Mouse (Mus musculus) limb, embryonic 14.5 days (tissue): ENCODE results near the gene Cdk13. TPM values are rescaled to one million over a fixed set of nuclear protein-coding genes. Genes with fewer than 3 reads are reported as not detected.

Source experiments
- ATAC-seq: fragments of 200-750 bp; cut with Nextera tagmentation; 2 replicates; pipeline ENCODE4 v1.8.0; 2017; ENCODE audit warnings: low read depth, moderate number of reproducible peaks, moderate TSS enrichment; ENCODE audit not compliant: low FRiP score
- DNase-seq: peaks from one replicate; pipeline ENCODE4 v3.0.0-alpha.2; 2015; ENCODE audit warnings: low spot score
- H3K27ac ChIP-seq: fragments of 300-500 bp; sonication (generic); replicated peaks from 2 replicates; pipeline ENCODE4 v1.5.1; 2014; ENCODE audit warnings: low read depth, mild to moderate bottlenecking, low read length, moderate library complexity, mixed read lengths
- H3K27me3 ChIP-seq: fragments of 300-500 bp; sonication (generic); 2 replicates; pipeline ENCODE4 v1.6.1; 2014; ENCODE audit warnings: low read length, mixed read lengths; ENCODE audit not compliant: control insufficient read depth, insufficient read depth
- H3K36me3 ChIP-seq: fragments of 300-500 bp; sonication (generic); 2 replicates; pipeline ENCODE4 v1.6.1; 2014; ENCODE audit warnings: mild to moderate bottlenecking, low read length, moderate library complexity, mixed read lengths; ENCODE audit not compliant: control insufficient read depth, insufficient read depth
- H3K4me1 ChIP-seq: fragments of 300-500 bp; sonication (generic); 2 replicates; pipeline ENCODE4 v1.6.1; 2014; ENCODE audit warnings: antibody characterized with exemption, low read length, mixed read lengths; ENCODE audit not compliant: control insufficient read depth, insufficient read depth
- H3K4me2 ChIP-seq: fragments of 300-500 bp; sonication (generic); replicated peaks from 2 replicates; pipeline ENCODE4 v1.6.1; 2014; ENCODE audit warnings: low read depth, mild to moderate bottlenecking, low read length, moderate library complexity; ENCODE audit not compliant: severe bottlenecking
- H3K4me3 ChIP-seq: fragments of 300-500 bp; sonication (generic); replicated peaks from 2 replicates; pipeline ENCODE4 v1.5.1; 2014; ENCODE audit warnings: low read length
- H3K9ac ChIP-seq: fragments of 300-500 bp; sonication (generic); 2 replicates; pipeline ENCODE4 v1.6.1; 2014; ENCODE audit warnings: mild to moderate bottlenecking, low read depth, low read length, moderate library complexity; ENCODE audit not compliant: severe bottlenecking
- H3K9me3 ChIP-seq: fragments of 300-500 bp; sonication (generic); 2 replicates; pipeline ENCODE4 v1.6.1; 2016; ENCODE audit warnings: low read length; ENCODE audit not compliant: control insufficient read depth
- POLR2A ChIP-seq: fragments of 200-500 bp; IDR thresholded peaks from 2 replicates; pipeline ENCODE4 v1.8.0; 2012; ENCODE audit warnings: inconsistent platforms, mild to moderate bottlenecking, moderate library complexity, borderline replicate concordance; ENCODE audit not compliant: insufficient read depth, insufficient read length; ENCODE audit errors: extremely low read depth
- WGBS: fragments of 180-500 bp; shearing (Covaris S2); extraction: QIAGEN DNeasy Blood & Tissue Kit; methylation state at CpG from one replicate; pipeline ENCODE4 v1.1.7; 2014; 5-methylcytosine and 5-hydroxymethylcytosine counted together
- microRNA counts: library from miRNA; unstranded; fragments of <30 nt; microRNA quantifications from one replicate; lab custom pipeline; 2016
- microRNA-seq: library from miRNA; unstranded; fragments of <30 nt; microRNA quantifications from one replicate; pipeline ENCODE4, GENCODE M21; 2016
- polyA plus RNA-seq, 2 experiments: library from polyadenylated mRNA; depleted of rRNA in 1 of 2; stranded (reverse) in 1 of 2; unstranded in 1 of 2; fragments of >200 nt; fragmentation: Nextera tagmentation in 1 of 2; extraction: Ambion mirVana in 1 of 2; gene quantifications; 2 replicates each; pipeline versions ENCODE4 v1.2.1 to v1.2.3; 2012 to 2014

Gene Cdk13
- polyA plus RNA-seq, 2 experiments = 22.1 to 35.3 TPM

- Histone ChIP-seq H3K4me2 (no peak overlapping the region), H3K4me1 (0 out of 2 replicates have a peak, but pooled peaks cover 2% of the 10 kb centered on the region), H3K9ac (no peak overlapping the region), H3K36me3 (no peaks in the 10 kb centered on the region), H3K9me3 (no peaks in the 10 kb centered on the region), H3K4me3 (no peak overlapping the region), H3K27ac (no peak overlapping the region), H3K27me3 (no peaks in the 10 kb centered on the region)
- ATAC-seq (no peak), DNase-seq (no peak)
- no peak for TF ChIP-seq POLR2A
Measured at GRCm38 (mm10) chr13:17689461-17689860, 115.4 kb downstream of the Cdk13 start.

- Histone ChIP-seq H3K4me3 (no peak overlapping the region), H3K4me2 (no peak overlapping the region), H3K36me3 (no peaks in the 10 kb centered on the region), H3K9me3 (no peaks in the 10 kb centered on the region), H3K4me1 (no peaks in the 10 kb centered on the region), H3K27me3 (no peaks in the 10 kb centered on the region), H3K27ac (no peak overlapping the region), H3K9ac (no peak overlapping the region)
- whole genome bisulfite sequencing = 72% methylated on average over 1 of the region's 1 CpGs
- DNase-seq (no peak), ATAC-seq (no peak)
- no peak for TF ChIP-seq POLR2A
Measured at GRCm38 (mm10) chr13:17671122-17671521, 133.8 kb downstream of the Cdk13 start.

GRCm38 (mm10) chr13:17667380-17667779 is 137.5 kb downstream of the Cdk13 start:
- no peak for DNase-seq
- 76% methylated on average over 1 of the region's 1 CpGs for WGBS
- no peak for ATAC-seq
- Histone ChIP-seq H3K9me3 (no peaks in the 10 kb centered on the region), H3K4me1 (no peaks in the 10 kb centered on the region), H3K4me2 (no peak overlapping the region), H3K27ac (no peak overlapping the region), H3K9ac (no peak overlapping the region), H3K27me3 (no peaks in the 10 kb centered on the region), H3K4me3 (no peak overlapping the region), H3K36me3 (no peaks in the 10 kb centered on the region)
- TF ChIP-seq POLR2A = no peak

MicroRNAs within 50 kb of the gene (microRNA counts, 519-probe panel; counts per million panel counts)
- microRNA mmu-miR-466i (lab: Ali Mortazavi, UCI) = not detected

Small RNAs within 50 kb of the gene (microRNA-seq; reads per million reads assigned to microRNA genes)
- not detected for gene Mir466i

Other genes with a start within 250 kb of the Cdk13 start
- 18.4 and 18.6 TPM in 2 replicates for gene Mplkip, start 109.9 kb downstream of the Cdk13 start, polyA plus RNA-seq (2012; rRNA removed)
- 49.3 and 56.4 TPM in 2 replicates for gene Mplkip, start 109.9 kb downstream of the Cdk13 start, polyA plus RNA-seq (2014; fragmentation: Nextera tagmentation; extraction: Ambion mirVana)
- 2.4 and 3.0 TPM in 2 replicates for gene Sugct, start 109.5 kb downstream of the Cdk13 start, polyA plus RNA-seq (2012; rRNA removed)
- gene Sugct, start 109.5 kb downstream of the Cdk13 start, polyA plus RNA-seq (2014; fragmentation: Nextera tagmentation; extraction: Ambion mirVana) = 3.6 and 4.2 TPM in 2 replicates
- 30.1 and 48.5 TPM in 2 replicates for gene Rala, start 139.1 kb upstream of the Cdk13 start, polyA plus RNA-seq (2012; rRNA removed)
- 97.8 and 101 TPM in 2 replicates for gene Rala, start 139.1 kb upstream of the Cdk13 start, polyA plus RNA-seq (2014; fragmentation: Nextera tagmentation; extraction: Ambion mirVana)
- gene Yae1d1, start 188.3 kb upstream of the Cdk13 start, polyA plus RNA-seq (2012; rRNA removed) = 23.4 and 38.4 TPM in 2 replicates
- gene Yae1d1, start 188.3 kb upstream of the Cdk13 start, polyA plus RNA-seq (2014; fragmentation: Nextera tagmentation; extraction: Ambion mirVana) = 68.9 and 70.0 TPM in 2 replicates